Mouse (Mus musculus): ENCODE results near the gene Gm11172. TPM values are rescaled to one million over a fixed set of nuclear protein-coding genes. Genes with fewer than 3 reads are reported as not detected.
"Not testable (repeated sequence)": the region's sequence is repeated elsewhere in the genome, so short reads cannot be mapped to it uniquely, and the experiment has no call there.

Gm11172 gene
- polyA plus RNA-seq, 1 experiment from 2014 or later: not detected

GRCm38 (mm10) chr16:10786782-10787547 is 25.8 kb upstream of the Gm11172 start:
- no peak overlapping the region for H3K27ac ChIP-seq
- no peaks in the 10 kb centered on the region for H3K9me3 ChIP-seq
- no peaks in the 10 kb centered on the region for H3K36me3 ChIP-seq
- H3K4me3 ChIP-seq: no peak overlapping the region
- H3K4me2 ChIP-seq (replicated peaks): no peak overlapping the region
- H3K9ac ChIP-seq: no peak overlapping the region
- H3K27me3 ChIP-seq: 0 out of 2 replicates have a peak, but pooled peaks cover 4% of the 10 kb centered on the region
- peaks cover 19% of the 10 kb centered on the region for H3K4me1 ChIP-seq
- no peak for ATAC-seq (ENCODE audit: insufficient number of reproducible peaks, insufficient read depth, low FRiP score, low TSS enrichment)
- 66% methylated on average over 4 of the region's 4 CpGs for WGBS

- no peak overlapping the region for H3K9ac ChIP-seq
- 75% methylated on average over 7 of the region's 7 CpGs for WGBS
- 0 out of 2 replicates have a peak, but pooled peaks cover 4% of the 10 kb centered on the region for H3K27me3 ChIP-seq
- H3K4me1 ChIP-seq: peaks cover 13% of the 10 kb centered on the region
- no peaks in the 10 kb centered on the region for H3K9me3 ChIP-seq
- no peak for ATAC-seq (ENCODE audit: insufficient number of reproducible peaks, insufficient read depth, low FRiP score, low TSS enrichment)
- no peaks in the 10 kb centered on the region for H3K36me3 ChIP-seq
- no peak overlapping the region for H3K27ac ChIP-seq
- no peak overlapping the region for H3K4me2 ChIP-seq (replicated peaks)
- no peak overlapping the region for H3K4me3 ChIP-seq
These were observed 25.1 kb upstream of the Gm11172 start for GRCm38 (mm10) chr16:10787548-10788058.

- Histone ChIP-seq H3K4me1 (peaks cover 6% of the 10 kb centered on the region), H3K27ac (no peak within 1 kb of the TSS), H3K4me2 (replicated peaks) (no peak within 1 kb of the TSS), H3K9ac (no peak within 1 kb of the TSS), H3K4me3 (no peak within 1 kb of the TSS), H3K27me3 (0 out of 2 replicates have a peak, but pooled peaks cover 4% of the 10 kb centered on the region), H3K9me3 (no peaks in the 10 kb centered on the region), H3K36me3 (no peaks in the 10 kb centered on the region)
- no peak for ATAC-seq (ENCODE audit: insufficient number of reproducible peaks, insufficient read depth, low FRiP score, low TSS enrichment)
- 46% methylated on average over 16 of the region's 16 CpGs for WGBS
These were observed 24.4 kb upstream of the Gm11172 start, which contains the start of gene Tnp2 for GRCm38 (mm10) chr16:10788271-10788670. TSS of gene Tnp2 (minus strand) at chr16:10788660.

- Histone ChIP-seq H3K4me3 (no peak overlapping the region), H3K4me1 (peaks cover 2% of the 10 kb centered on the region; the same call in 1 of the 2 replicates), H3K9me3 (no peaks in the 10 kb centered on the region), H3K36me3 (no peaks in the 10 kb centered on the region), H3K27me3 (0 out of 2 replicates have a peak, but pooled peaks cover 4% of the 10 kb centered on the region), H3K4me2 (replicated peaks) (no peak overlapping the region), H3K9ac (no peak overlapping the region), H3K27ac (no peak overlapping the region)
- WGBS: 54% methylated on average over 4 of the region's 4 CpGs
- no peak for ATAC-seq (ENCODE audit: insufficient number of reproducible peaks, insufficient read depth, low FRiP score, low TSS enrichment)
These were observed 23.8 kb upstream of the Gm11172 start for GRCm38 (mm10) chr16:10788866-10789265.

DNA sequence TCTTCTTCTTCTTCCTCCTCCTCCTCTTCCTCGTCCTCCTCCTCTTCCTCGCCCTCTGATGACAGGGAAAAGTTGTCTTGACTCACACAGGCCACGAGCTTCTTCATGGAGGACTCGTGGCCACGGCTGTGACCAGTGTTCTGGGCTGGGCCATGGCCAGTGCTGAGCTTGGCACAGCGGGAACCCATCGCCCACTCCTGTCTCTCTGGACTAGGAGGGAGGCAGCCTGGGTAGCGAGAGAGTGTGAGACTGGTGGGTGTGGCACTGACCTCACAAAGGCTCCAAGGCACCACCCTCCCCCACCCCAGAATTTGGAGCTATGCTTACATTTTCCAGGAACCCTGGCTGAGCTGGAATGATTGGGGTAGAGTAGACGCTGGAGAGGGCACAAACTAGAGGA is 22.0 kb upstream of the Gm11172 start, which contains the start of gene Prm3:
TSS of gene Prm3 (minus strand) at position 213 of the 400 bp plus-strand sequence.
- Histone ChIP-seq H3K4me3 (no peak within 1 kb of the TSS), H3K36me3 (no peaks in the 10 kb centered on the region), H3K27me3 (peaks cover 8% of the 10 kb centered on the region; the same call in 1 of the 2 replicates), H3K27ac (no peak within 1 kb of the TSS), H3K9me3 (no peaks in the 10 kb centered on the region), H3K4me2 (replicated peaks) (no peak within 1 kb of the TSS), H3K9ac (no peak within 1 kb of the TSS), H3K4me1 (no peaks in the 10 kb centered on the region)
- WGBS: 82% methylated on average over 9 of the region's 9 CpGs
- no peak for ATAC-seq (ENCODE audit: insufficient number of reproducible peaks, insufficient read depth, low FRiP score, low TSS enrichment)

DNA sequence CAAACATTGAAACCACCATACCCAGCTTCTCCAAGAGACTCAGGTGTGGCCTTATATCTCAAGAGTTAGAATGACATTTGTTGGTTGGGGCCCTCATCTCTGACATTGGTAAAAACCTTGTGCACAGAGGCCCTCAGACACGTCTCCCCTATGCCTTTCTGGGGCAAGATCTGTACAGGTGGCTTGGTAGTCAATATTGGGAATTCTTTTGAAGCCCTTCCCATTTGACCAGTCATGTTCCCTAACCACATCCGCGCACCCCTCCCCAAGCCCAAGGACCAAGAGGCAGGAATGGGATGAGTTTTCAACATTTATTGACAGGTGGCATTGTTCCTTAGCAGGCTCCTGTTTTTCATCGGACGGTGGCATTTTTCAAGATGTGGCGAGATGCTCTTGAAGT is 16.7 kb upstream of the Gm11172 start, which contains the start of gene Prm2:
TSS of gene Prm2 (minus strand) at position 101 of the 400 bp plus-strand sequence.
- no peaks in the 10 kb centered on the region for H3K4me1 ChIP-seq

DNA sequence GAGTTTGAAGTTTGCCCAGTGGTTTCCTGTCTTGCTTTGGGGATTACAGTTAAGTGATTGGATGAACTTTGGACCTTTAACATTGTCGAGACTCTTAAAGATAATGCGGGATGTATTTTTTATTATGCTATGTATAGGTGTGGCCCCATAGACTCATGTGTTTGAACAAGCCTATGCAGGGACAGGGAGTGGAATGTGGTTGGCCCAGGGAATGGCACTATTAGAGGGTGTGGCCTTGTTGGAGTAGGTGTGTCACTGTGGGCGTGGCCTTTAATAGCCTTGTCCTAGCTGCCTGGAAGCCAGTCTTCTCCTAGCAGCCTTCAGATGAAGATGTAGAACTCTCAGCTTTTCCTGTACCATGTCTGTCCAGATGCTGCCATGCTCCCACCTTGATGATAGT is 10.3 kb upstream of the Gm11172 start:
- not testable (repeated sequence) for H3K27me3 ChIP-seq; H3K36me3 ChIP-seq; H3K4me2 ChIP-seq (replicated peaks); H3K9ac ChIP-seq; H3K27ac ChIP-seq; ATAC-seq (ENCODE audit: insufficient number of reproducible peaks, insufficient read depth, low FRiP score, low TSS enrichment); H3K9me3 ChIP-seq; H3K4me1 ChIP-seq; H3K4me3 ChIP-seq
- WGBS: 89% methylated on average over 3 of the region's 3 CpGs

More for the DNA sequence above, 16.7 kb upstream of the Gm11172 start, which contains the start of gene Prm2:
- Histone ChIP-seq H3K27ac (no peak within 1 kb of the TSS), H3K9me3 (no peaks in the 10 kb centered on the region), H3K4me3 (no peak within 1 kb of the TSS), H3K4me2 (replicated peaks) (no peak within 1 kb of the TSS), H3K9ac (no peak within 1 kb of the TSS), H3K27me3 (peaks cover 26% of the 10 kb centered on the region), H3K36me3 (no peaks in the 10 kb centered on the region)
- no peak for ATAC-seq (ENCODE audit: insufficient number of reproducible peaks, insufficient read depth, low FRiP score, low TSS enrichment)
- WGBS: 75% methylated on average over 6 of the region's 6 CpGs

DNA sequence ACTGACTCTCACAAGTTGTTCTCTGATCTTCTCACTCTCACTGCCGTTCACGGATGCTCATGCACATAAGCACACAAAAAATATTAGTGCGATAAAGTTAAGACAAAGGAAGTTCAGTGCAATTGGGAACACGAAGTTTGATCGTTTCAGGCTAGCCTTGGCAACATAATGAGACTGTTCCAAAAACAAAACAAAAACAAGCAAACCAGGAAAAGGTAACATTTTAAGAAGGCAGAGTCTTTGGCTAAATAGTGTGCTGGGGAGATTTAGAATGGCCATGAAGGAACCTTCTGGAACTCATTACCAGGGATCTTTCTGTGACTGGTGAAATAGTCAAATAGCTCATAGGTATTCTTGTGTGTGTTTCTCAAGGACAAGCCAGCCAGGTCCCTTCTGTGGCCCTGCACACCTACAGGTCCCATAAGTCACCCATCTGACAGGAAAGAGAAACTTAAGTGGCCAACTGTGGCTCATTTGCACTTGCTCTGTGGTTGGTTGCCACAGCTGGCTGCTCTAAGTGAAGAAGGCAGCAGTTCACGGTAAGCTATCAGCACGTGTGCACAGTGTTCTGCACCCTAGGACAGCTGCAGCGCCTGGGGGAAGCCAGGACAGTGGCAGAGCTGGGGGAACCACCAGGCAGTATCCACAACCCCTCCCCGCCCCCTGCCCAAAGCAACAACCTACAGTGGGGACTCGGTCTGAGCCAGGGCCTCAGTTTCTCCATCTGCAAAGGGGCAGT is 6.8 kb upstream of the Gm11172 start, which contains the start of gene Prm1:
TSS of gene Prm1 (minus strand) at position 51 of the 739 bp plus-strand sequence.
- Histone ChIP-seq H3K9me3 (no peaks in the 10 kb centered on the region), H3K4me1 (0 out of 2 replicates have a peak, but pooled peaks cover 3% of the 10 kb centered on the region), H3K27ac (no peak within 1 kb of the TSS; the same call in 1 of the 2 replicates), H3K4me3 (no peak within 1 kb of the TSS), H3K27me3 (no peaks in the 10 kb centered on the region), H3K4me2 (replicated peaks) (no peak within 1 kb of the TSS), H3K9ac (no peak within 1 kb of the TSS), H3K36me3 (no peaks in the 10 kb centered on the region)
- ATAC-seq (ENCODE audit: insufficient number of reproducible peaks, insufficient read depth, low FRiP score, low TSS enrichment): no peak
- WGBS: 76% methylated on average over 10 of the region's 10 CpGs

GRCm38 (mm10) chr16:10810376-10810775 is 2.3 kb upstream of the Gm11172 start:
- Histone ChIP-seq H3K27ac (no peak overlapping the region), H3K9ac (no peak overlapping the region), H3K36me3 (no peaks in the 10 kb centered on the region), H3K4me1 (0 out of 2 replicates have a peak, but pooled peaks cover 3% of the 10 kb centered on the region), H3K27me3 (no peaks in the 10 kb centered on the region), H3K9me3 (no peaks in the 10 kb centered on the region), H3K4me3 (no peak overlapping the region), H3K4me2 (replicated peaks) (no peak overlapping the region)
- ATAC-seq (ENCODE audit: insufficient number of reproducible peaks, insufficient read depth, low FRiP score, low TSS enrichment): no peak
- WGBS: 94% methylated on average over 1 of the region's 1 CpGs

DNA sequence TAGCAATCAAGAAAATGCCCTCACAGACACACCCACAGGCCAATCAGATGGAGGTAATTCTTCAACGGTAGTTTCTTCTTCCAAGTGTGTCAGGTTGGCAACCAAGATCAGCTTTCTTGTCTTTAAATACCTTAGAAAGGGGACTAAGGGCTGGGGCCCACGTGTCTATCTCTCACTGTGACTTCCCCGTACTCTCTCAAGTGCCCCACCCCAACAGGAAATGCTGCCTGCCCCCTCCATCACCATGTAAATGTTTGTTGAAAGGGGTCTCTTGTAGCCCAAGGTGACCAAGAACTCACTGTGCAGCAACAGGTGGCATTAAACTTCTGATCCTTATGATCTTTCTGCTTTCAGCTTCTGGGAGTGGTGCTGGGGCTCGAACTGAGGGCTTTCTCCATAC is 1.0 kb downstream of the Gm11172 start:
- H3K4me1 ChIP-seq: no peaks in the 10 kb centered on the region
- no peak overlapping the region for H3K4me3 ChIP-seq
- H3K4me2 ChIP-seq (replicated peaks): no peak overlapping the region
- no peak overlapping the region for H3K9ac ChIP-seq
- H3K27ac ChIP-seq: no peak overlapping the region
- no peaks in the 10 kb centered on the region for H3K27me3 ChIP-seq
- no peaks in the 10 kb centered on the region for H3K36me3 ChIP-seq
- no peak for ATAC-seq (ENCODE audit: insufficient number of reproducible peaks, insufficient read depth, low FRiP score, low TSS enrichment)
- WGBS: 74% methylated on average over 4 of the region's 4 CpGs
- no peaks in the 10 kb centered on the region for H3K9me3 ChIP-seq

- Histone ChIP-seq H3K9ac (no peak overlapping the region), H3K4me1 (no peaks in the 10 kb centered on the region), H3K27ac (no peak overlapping the region), H3K27me3 (no peaks in the 10 kb centered on the region), H3K9me3 (no peaks in the 10 kb centered on the region), H3K4me2 (replicated peaks) (no peak overlapping the region), H3K4me3 (no peak overlapping the region), H3K36me3 (no peaks in the 10 kb centered on the region)
- ATAC-seq (ENCODE audit: insufficient number of reproducible peaks, insufficient read depth, low FRiP score, low TSS enrichment): no peak
- WGBS: 83% methylated on average over 4 of the region's 4 CpGs
These were observed 2.1 kb downstream of the Gm11172 start for GRCm38 (mm10) chr16:10814864-10815263.

All from embryonic facial prominence, embryonic 12.5 days (tissue).